Mouse (Mus musculus): ENCODE measurements around the gene Cenpb.

DNA sequence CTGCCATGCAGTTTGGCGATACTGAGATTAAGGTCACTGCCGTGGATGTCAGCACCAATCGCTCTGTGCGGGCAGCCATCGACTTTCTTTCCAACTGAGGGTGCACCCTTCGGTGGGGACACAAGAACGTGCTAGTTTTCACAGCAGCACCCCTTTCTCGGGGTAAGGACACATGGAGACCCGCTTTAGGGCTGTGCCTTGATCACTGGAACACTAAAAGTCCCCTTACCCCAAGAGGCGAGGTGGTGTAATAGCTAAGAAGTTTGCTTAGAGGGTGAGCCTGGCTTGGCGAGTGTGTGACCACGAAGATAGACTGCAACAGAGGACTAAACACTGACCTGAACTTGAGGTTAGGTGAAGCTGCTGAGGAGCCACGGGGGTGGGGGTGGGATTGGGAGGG lies 34.7 kb downstream of the Cenpb start:
- TF ChIP-seq CTCF (IDR thresholded peaks at IDR 0.05; ENCODE audit: control insufficient read depth, insufficient read depth, low read length) (no peak), POLR2A (IDR thresholded peaks at IDR 0.05; ENCODE audit: borderline replicate concordance, control insufficient read depth, low read depth, low read length) (no peak)

All from bone marrow, adult 2 months (tissue).